Mouse (Mus musculus) heart, adult 2 months (tissue): Measurements from ENCODE around the gene Strada. TPM values are rescaled to one million over a fixed set of nuclear protein-coding genes. Genes with fewer than 3 reads are reported as not detected.

ENCODE experiments used
- DNase-seq, 2 experiments: peaks; one replicate each; pipeline ENCODE4 v3.0.0; 2021
- H3K27ac ChIP-seq: fragments of 200-600 bp; 2 replicates; pipeline ENCODE4 v1.8.1; 2022
- H3K27me3 ChIP-seq: fragments of 200-500 bp; 2 replicates; pipeline ENCODE4 v1.6.1; 2012; ENCODE audit warnings: mild to moderate bottlenecking, low read length, inconsistent platforms, mixed read lengths; ENCODE audit not compliant: control insufficient read depth, insufficient read depth
- H3K36me3 ChIP-seq: fragments of 200-500 bp; 2 replicates; pipeline ENCODE4 v1.6.1; 2012; ENCODE audit warnings: low read length, inconsistent platforms; ENCODE audit not compliant: control insufficient read depth, insufficient read depth
- H3K4me1 ChIP-seq: fragments of 200-500 bp; 2 replicates; pipeline ENCODE4 v1.6.1; 2011; ENCODE audit warnings: low read length; ENCODE audit not compliant: control insufficient read depth, insufficient read depth
- H3K4me3 ChIP-seq: fragments of 200-600 bp; 2 replicates; pipeline ENCODE4 v1.8.1; 2022
- H3K79me2 ChIP-seq: fragments of 200-500 bp; replicated peaks from 2 replicates; pipeline ENCODE4 v1.6.1; 2012; ENCODE audit warnings: mild to moderate bottlenecking, inconsistent platforms, low read length, moderate library complexity, mixed read lengths; ENCODE audit not compliant: control insufficient read depth, insufficient read depth
- H3K9ac ChIP-seq: fragments of 200-500 bp; 2 replicates; pipeline ENCODE4 v1.6.1; 2012; ENCODE audit warnings: low read depth, mild to moderate bottlenecking, control low read depth, inconsistent platforms, low read length, mixed read lengths
- CTCF ChIP-seq: fragments of 200-600 bp; IDR thresholded peaks from 2 replicates; pipeline ENCODE4 v1.8.1; 2022; ENCODE audit warnings: antibody characterized with exemption, mild to moderate bottlenecking, moderate library complexity
- EP300 ChIP-seq: fragments of 200-500 bp; IDR thresholded peaks from 2 replicates; pipeline ENCODE4 v1.6.1; 2011; ENCODE audit warnings: low read depth, low read length, control low read depth; ENCODE audit not compliant: insufficient read depth
- POLR2A ChIP-seq: fragments of 200-500 bp; IDR thresholded peaks from 2 replicates; pipeline ENCODE4 v1.6.1; 2011; ENCODE audit warnings: mild to moderate bottlenecking, low read depth, low read length, control low read depth; ENCODE audit not compliant: insufficient read depth
- WGBS: fragments of 180-500 bp; shearing (Covaris S2); methylation state at CpG from one replicate; pipeline ENCODE4 v1.1.7; 2018; 5-methylcytosine and 5-hydroxymethylcytosine counted together
- intact Hi-C: fragments of 180-260 bp; cut with DNase I; formaldehyde crosslinking; loops from one replicate; pipeline ENCODE4 v1.15.1; 2025
- polyA plus RNA-seq: library from polyadenylated mRNA; depleted of rRNA; stranded (reverse); fragments of >200 nt; gene quantifications from 2 replicates; pipeline ENCODE4 v1.2.3, GENCODE M21; 2012
- total RNA-seq, 2 experiments: library from RNA; stranded (reverse); gene quantifications; 2 replicates each; pipeline ENCODE4 v1.2.3; 2021

The Strada gene
- total and polyA plus RNA-seq, 3 experiments: 6.2 to 16.9 (median 7.0) TPM

DNA sequence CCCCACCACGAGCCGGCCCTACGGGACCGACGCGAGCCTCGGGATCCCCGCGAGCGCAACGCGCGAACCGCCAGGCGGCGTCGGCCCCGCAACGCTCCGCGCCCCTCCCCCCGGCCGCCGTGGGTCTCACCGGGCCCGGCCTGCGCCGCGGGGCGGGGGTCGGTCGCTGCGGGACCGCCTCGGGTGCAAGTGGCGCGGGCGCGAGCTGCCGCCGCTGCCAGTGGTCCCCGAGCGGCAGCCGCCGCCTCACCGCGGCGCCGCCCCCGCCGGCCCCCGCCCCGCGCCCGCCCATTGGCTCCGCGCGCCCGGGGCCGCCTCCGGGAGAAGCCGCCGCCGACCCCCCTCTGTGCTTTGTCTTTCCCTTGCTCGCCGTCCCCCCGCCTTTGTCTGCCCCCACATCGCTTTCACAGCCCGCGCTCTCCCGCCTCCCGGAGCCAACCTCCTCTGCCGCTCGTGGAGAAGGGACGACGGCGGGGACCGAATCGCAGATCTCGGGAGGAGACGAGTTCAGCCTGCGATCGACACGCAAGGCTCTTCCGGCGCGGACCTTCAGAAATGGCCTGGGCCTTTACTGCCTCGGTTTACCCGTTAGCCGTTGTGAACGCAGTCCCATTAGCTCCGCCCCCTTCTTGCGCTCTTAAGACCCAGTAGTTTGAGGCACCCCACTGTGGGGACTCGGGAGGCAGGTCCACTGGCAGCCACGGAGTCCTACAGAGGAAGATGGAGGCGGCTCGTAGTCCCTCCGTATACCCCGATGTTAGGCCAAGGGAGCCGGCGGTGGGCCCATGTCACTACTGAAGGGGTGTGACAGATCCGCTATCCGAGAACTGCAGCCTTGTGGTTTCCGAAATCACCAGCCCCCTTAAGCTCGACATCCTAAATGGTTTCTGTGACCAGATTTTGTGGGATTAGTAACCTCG, 41.8 kb downstream of the Strada start:
- H3K79me2 ChIP-seq: no peaks in the 10 kb centered on the region
- H3K27me3 ChIP-seq: no peaks in the 10 kb centered on the region
- peak overlapping the region; percentile 78 for H3K27ac ChIP-seq
- H3K36me3 ChIP-seq: no peaks in the 10 kb centered on the region
- peaks cover 7% of the 10 kb centered on the region for H3K4me1 ChIP-seq
- intact Hi-C loops: loop anchor here (2.0 kb wide), 2 partner anchors 33 to 73 kb away; no protein-coding TSS in a partner anchor
- H3K9ac ChIP-seq: peak overlapping the region; percentile 96
- H3K4me3 ChIP-seq: peak overlapping the region; percentile 75
- WGBS: 2% methylated on average over 94 of the region's 106 CpGs
- TF ChIP-seq POLR2A: peak; percentile 63
- no peak for TF ChIP-seq EP300
- TF ChIP-seq CTCF: peak; percentile 49
- DNase-seq: peak; percentile 83 to 88

- WGBS: 3% methylated on average over 25 of the region's 25 CpGs
- peak; percentile 53 to 74 for DNase-seq
- H3K4me1 ChIP-seq: peaks cover 7% of the 10 kb centered on the region
- no peaks in the 10 kb centered on the region for H3K36me3 ChIP-seq
- H3K27ac ChIP-seq: peak overlapping the region; percentile 70
- H3K27me3 ChIP-seq: no peaks in the 10 kb centered on the region
- TF ChIP-seq CTCF (no peak), POLR2A (no peak), EP300 (no peak)
- no peaks in the 10 kb centered on the region for H3K79me2 ChIP-seq
- intact Hi-C loops: no loop called here
- H3K9ac ChIP-seq: peak overlapping the region; percentile 96
- H3K4me3 ChIP-seq: peak overlapping the region; percentile 70
These were observed 42.6 kb downstream of the Strada start for GRCm38 (mm10) chr11:106159216-106159920.

- H3K27ac ChIP-seq: peak overlapping the region; percentile 70; the same call in 1 of the 2 replicates
- no peaks in the 10 kb centered on the region for H3K27me3 ChIP-seq
- H3K79me2 ChIP-seq: no peaks in the 10 kb centered on the region
- TF ChIP-seq CTCF (no peak), POLR2A (no peak), EP300 (no peak)
- peaks cover 5% of the 10 kb centered on the region for H3K4me1 ChIP-seq
- intact Hi-C loops: no loop called here
- no peaks in the 10 kb centered on the region for H3K36me3 ChIP-seq
- DNase-seq: no peak
- H3K4me3 ChIP-seq: no peak overlapping the region
- WGBS: 50% methylated on average over 9 of the region's 9 CpGs
- peak overlapping the region; percentile 28 for H3K9ac ChIP-seq
These were observed 43.1 kb downstream of the Strada start for GRCm38 (mm10) chr11:106158930-106159215.

GRCm38 (mm10) chr11:106158081-106158929, 43.7 kb downstream of the Strada start:
- H3K36me3 ChIP-seq: no peaks in the 10 kb centered on the region
- peak; percentile 58 for TF ChIP-seq CTCF
- no peak for TF ChIP-seq POLR2A
- intact Hi-C loops: no loop called here
- H3K9ac ChIP-seq: peak overlapping the region; percentile 28
- H3K4me3 ChIP-seq: no peak overlapping the region
- H3K79me2 ChIP-seq: no peaks in the 10 kb centered on the region
- no peak overlapping the region for H3K27ac ChIP-seq
- H3K4me1 ChIP-seq: peaks cover 3% of the 10 kb centered on the region
- WGBS: 49% methylated on average over 14 of the region's 14 CpGs
- H3K27me3 ChIP-seq: no peaks in the 10 kb centered on the region
- no peak for DNase-seq

GRCm38 (mm10) chr11:106157154-106157553, 44.8 kb downstream of the Strada start:
- H3K9ac ChIP-seq: no peak overlapping the region
- H3K27ac ChIP-seq: no peak overlapping the region
- 76% methylated on average over 7 of the region's 7 CpGs for WGBS
- TF ChIP-seq CTCF (no peak), EP300 (no peak), POLR2A (no peak)
- no peaks in the 10 kb centered on the region for H3K36me3 ChIP-seq
- H3K4me3 ChIP-seq: no peak overlapping the region
- intact Hi-C loops: no loop called here
- no peaks in the 10 kb centered on the region for H3K27me3 ChIP-seq
- peaks cover 1% of the 10 kb centered on the region; the same call in 1 of the 2 replicates for H3K4me1 ChIP-seq
- DNase-seq: no peak
- no peaks in the 10 kb centered on the region for H3K79me2 ChIP-seq

GRCm38 (mm10) chr11:106156257-106156656, 45.7 kb downstream of the Strada start:
- no peak for TF ChIP-seq POLR2A
- H3K4me3 ChIP-seq: no peak overlapping the region
- no peaks in the 10 kb centered on the region for H3K79me2 ChIP-seq
- no peaks in the 10 kb centered on the region for H3K27me3 ChIP-seq
- H3K36me3 ChIP-seq: no peaks in the 10 kb centered on the region
- peaks cover 1% of the 10 kb centered on the region; the same call in 1 of the 2 replicates for H3K4me1 ChIP-seq
- H3K27ac ChIP-seq: no peak overlapping the region
- 78% methylated on average over 1 of the region's 1 CpGs for WGBS
- H3K9ac ChIP-seq: no peak overlapping the region
- intact Hi-C loops: no loop called here
- no peak for DNase-seq
